Mouse (Mus musculus): ENCODE results near the gene Cwc27. TPM values are rescaled to one million over a fixed set of nuclear protein-coding genes. Genes with fewer than 3 reads are reported as not detected.

The Cwc27 gene
- polyA plus RNA-seq, 1 experiment from 2014 or later = 26.5 TPM

- Histone ChIP-seq H3K9ac (replicated peaks; ENCODE audit: low read length) (no peak overlapping the region), H3K4me1 (ENCODE audit: control insufficient read depth, insufficient read depth, low read length) (no peaks in the 10 kb centered on the region)
These were observed 187.3 kb downstream of the Cwc27 start for GRCm38 (mm10) chr13:104629621-104630020.

GRCm38 (mm10) chr13:104628019-104628418 is 188.9 kb downstream of the Cwc27 start:
- Histone ChIP-seq H3K4me1 (ENCODE audit: control insufficient read depth, insufficient read depth, low read length) (no peaks in the 10 kb centered on the region), H3K9me3 (ENCODE audit: control insufficient read depth, low read length) (no peaks in the 10 kb centered on the region), H3K9ac (replicated peaks; ENCODE audit: low read length) (no peak overlapping the region), H3K36me3 (ENCODE audit: control insufficient read depth, insufficient read depth, low read length) (peaks cover 10% of the 10 kb centered on the region; the same call in 1 of the 2 replicates), H3K4me3 (replicated peaks; ENCODE audit: low read depth, low read length) (no peak overlapping the region), H3K27me3 (ENCODE audit: control insufficient read depth, insufficient read depth, low read length) (no peaks in the 10 kb centered on the region), H3K27ac (replicated peaks; ENCODE audit: low read depth, low read length) (no peak overlapping the region), H3K4me2 (ENCODE audit: low read length) (no peak overlapping the region)
- WGBS = 45% methylated on average over 4 of the region's 4 CpGs
- DNase-seq (no peak), ATAC-seq (ENCODE audit: low FRiP score, low TSS enrichment) (no peak)

More at GRCm38 (mm10) chr13:104629621-104630020, 187.3 kb downstream of the Cwc27 start:
- Histone ChIP-seq H3K36me3 (ENCODE audit: control insufficient read depth, insufficient read depth, low read length) (peaks cover 10% of the 10 kb centered on the region; the same call in 1 of the 2 replicates), H3K27me3 (ENCODE audit: control insufficient read depth, insufficient read depth, low read length) (no peaks in the 10 kb centered on the region), H3K27ac (replicated peaks; ENCODE audit: low read depth, low read length) (no peak overlapping the region), H3K4me2 (ENCODE audit: low read length) (no peak overlapping the region), H3K4me3 (replicated peaks; ENCODE audit: low read depth, low read length) (no peak overlapping the region), H3K9me3 (ENCODE audit: control insufficient read depth, low read length) (no peaks in the 10 kb centered on the region)
- WGBS = 94% methylated on average over 11 of the region's 11 CpGs
- DNase-seq (no peak), ATAC-seq (ENCODE audit: low FRiP score, low TSS enrichment) (no peak)

DNA sequence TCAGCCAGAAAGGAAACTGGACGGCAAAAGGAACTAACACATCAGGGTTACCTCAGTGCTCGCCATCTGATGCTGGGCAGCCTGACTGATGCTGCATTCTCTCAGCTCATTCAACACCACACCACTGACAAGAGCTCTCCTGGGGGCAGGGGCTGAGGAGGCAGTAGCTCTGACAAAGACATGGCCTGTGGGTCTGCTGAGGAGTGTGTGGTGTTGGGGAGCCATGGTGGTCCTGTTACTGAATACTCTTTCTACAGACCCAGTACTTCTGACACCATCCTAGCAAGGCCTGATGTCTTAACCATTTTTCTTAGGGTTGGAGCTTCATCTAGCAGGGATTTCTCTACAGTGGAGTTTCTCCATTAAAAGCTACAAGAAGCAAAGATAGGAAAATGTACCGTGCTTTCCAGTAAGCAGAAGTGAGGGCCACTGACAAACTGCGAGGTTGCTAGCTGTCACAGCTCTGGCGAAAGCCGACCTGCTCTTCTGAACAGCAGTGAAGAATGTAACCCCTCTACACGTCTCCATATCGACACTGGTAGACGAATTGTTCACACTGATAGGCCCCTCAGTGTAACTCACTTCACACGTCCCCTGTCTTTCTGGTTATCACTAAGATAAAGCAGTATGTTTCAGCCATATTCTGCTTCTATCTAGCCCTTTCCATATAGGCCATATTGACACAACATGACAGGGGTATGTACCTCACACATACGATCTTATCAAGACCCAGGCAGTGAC is 189.6 kb downstream of the Cwc27 start:
- Histone ChIP-seq H3K9ac (replicated peaks; ENCODE audit: low read length) (no peak overlapping the region), H3K27me3 (ENCODE audit: control insufficient read depth, insufficient read depth, low read length) (no peaks in the 10 kb centered on the region), H3K4me2 (ENCODE audit: low read length) (no peak overlapping the region), H3K27ac (replicated peaks; ENCODE audit: low read depth, low read length) (no peak overlapping the region), H3K4me3 (replicated peaks; ENCODE audit: low read depth, low read length) (no peak overlapping the region), H3K4me1 (ENCODE audit: control insufficient read depth, insufficient read depth, low read length) (no peaks in the 10 kb centered on the region), H3K9me3 (ENCODE audit: control insufficient read depth, low read length) (no peaks in the 10 kb centered on the region), H3K36me3 (ENCODE audit: control insufficient read depth, insufficient read depth, low read length) (peaks cover 10% of the 10 kb centered on the region; the same call in 1 of the 2 replicates)
- DNase-seq (no peak), ATAC-seq (ENCODE audit: low FRiP score, low TSS enrichment) (no peak)
- 79% methylated on average over 11 of the region's 11 CpGs for WGBS

DNA sequence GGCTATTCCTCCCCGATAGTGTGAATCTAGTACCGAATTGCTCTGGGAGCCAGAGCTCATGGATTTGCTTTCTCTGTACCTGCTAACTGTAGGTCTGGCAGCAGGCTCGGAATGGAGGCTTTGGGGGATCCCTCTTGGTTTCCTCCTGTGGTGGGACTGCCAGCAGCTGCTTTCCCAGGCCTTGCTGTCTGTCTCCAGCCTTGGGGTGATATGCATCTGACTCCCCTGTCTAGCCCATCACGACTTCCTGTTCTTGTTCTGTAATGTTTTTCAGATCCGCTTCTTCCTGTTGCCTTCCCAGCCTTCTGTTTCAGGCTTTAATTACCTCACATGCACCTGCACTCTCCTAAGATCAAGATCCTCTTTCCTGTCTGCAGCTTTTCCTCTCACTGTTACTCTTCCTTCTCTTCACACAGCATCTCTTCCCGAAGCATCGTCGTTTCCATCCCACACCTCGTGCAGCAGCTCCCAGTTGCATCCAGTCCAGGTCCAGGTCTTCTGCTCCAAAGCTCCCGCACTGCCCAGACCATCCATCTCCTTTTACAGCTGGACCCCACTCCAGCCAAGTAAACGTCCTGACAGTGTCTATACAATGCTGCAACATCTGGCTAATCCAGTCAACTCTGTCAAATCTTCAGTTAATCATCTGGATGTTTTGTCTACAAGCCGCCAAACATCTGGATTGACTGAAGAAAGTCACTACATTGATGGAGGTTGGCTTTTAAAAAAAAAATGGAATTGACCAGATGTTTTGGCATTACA is 193.6 kb downstream of the Cwc27 start:
- DNase-seq (no peak), ATAC-seq (ENCODE audit: low FRiP score, low TSS enrichment) (no peak)
- H3K27me3 ChIP-seq (ENCODE audit: control insufficient read depth, insufficient read depth, low read length) = no peaks in the 10 kb centered on the region
- 84% methylated on average over 12 of the region's 12 CpGs for WGBS
- no peaks in the 10 kb centered on the region for H3K36me3 ChIP-seq (ENCODE audit: control insufficient read depth, insufficient read depth, low read length)
- H3K9ac ChIP-seq (replicated peaks; ENCODE audit: low read length) = no peak overlapping the region
- no peaks in the 10 kb centered on the region for H3K4me1 ChIP-seq (ENCODE audit: control insufficient read depth, insufficient read depth, low read length)
- no peaks in the 10 kb centered on the region for H3K9me3 ChIP-seq (ENCODE audit: control insufficient read depth, low read length)
- no peak overlapping the region for H3K4me3 ChIP-seq (replicated peaks; ENCODE audit: low read depth, low read length)
- no peak overlapping the region for H3K4me2 ChIP-seq (ENCODE audit: low read length)
- H3K27ac ChIP-seq (replicated peaks; ENCODE audit: low read depth, low read length) = no peak overlapping the region

GRCm38 (mm10) chr13:104622102-104622743 is 194.7 kb downstream of the Cwc27 start:
- H3K9me3 ChIP-seq (ENCODE audit: control insufficient read depth, low read length) = no peaks in the 10 kb centered on the region
- DNase-seq (no peak), ATAC-seq (ENCODE audit: low FRiP score, low TSS enrichment) (no peak)
- H3K27me3 ChIP-seq (ENCODE audit: control insufficient read depth, insufficient read depth, low read length) = no peaks in the 10 kb centered on the region
- no peaks in the 10 kb centered on the region for H3K4me1 ChIP-seq (ENCODE audit: control insufficient read depth, insufficient read depth, low read length)
- H3K27ac ChIP-seq (replicated peaks; ENCODE audit: low read depth, low read length) = no peak overlapping the region
- 93% methylated on average over 6 of the region's 6 CpGs for WGBS
- no peak overlapping the region for H3K4me2 ChIP-seq (ENCODE audit: low read length)
- no peaks in the 10 kb centered on the region for H3K36me3 ChIP-seq (ENCODE audit: control insufficient read depth, insufficient read depth, low read length)
- no peak overlapping the region for H3K9ac ChIP-seq (replicated peaks; ENCODE audit: low read length)
- H3K4me3 ChIP-seq (replicated peaks; ENCODE audit: low read depth, low read length) = no peak overlapping the region

- Histone ChIP-seq H3K36me3 (ENCODE audit: control insufficient read depth, insufficient read depth, low read length) (no peaks in the 10 kb centered on the region), H3K27ac (replicated peaks; ENCODE audit: low read depth, low read length) (no peak overlapping the region), H3K4me2 (ENCODE audit: low read length) (no peak overlapping the region), H3K4me3 (replicated peaks; ENCODE audit: low read depth, low read length) (no peak overlapping the region), H3K9ac (replicated peaks; ENCODE audit: low read length) (no peak overlapping the region), H3K4me1 (ENCODE audit: control insufficient read depth, insufficient read depth, low read length) (no peaks in the 10 kb centered on the region), H3K9me3 (ENCODE audit: control insufficient read depth, low read length) (no peaks in the 10 kb centered on the region), H3K27me3 (ENCODE audit: control insufficient read depth, insufficient read depth, low read length) (no peaks in the 10 kb centered on the region)
- no peak for DNase-seq
- WGBS = 88% methylated on average over 2 of the region's 2 CpGs
- ATAC-seq (ENCODE audit: low FRiP score, low TSS enrichment) = no peak
These were observed 196.5 kb downstream of the Cwc27 start for GRCm38 (mm10) chr13:104620423-104620822.

DNA sequence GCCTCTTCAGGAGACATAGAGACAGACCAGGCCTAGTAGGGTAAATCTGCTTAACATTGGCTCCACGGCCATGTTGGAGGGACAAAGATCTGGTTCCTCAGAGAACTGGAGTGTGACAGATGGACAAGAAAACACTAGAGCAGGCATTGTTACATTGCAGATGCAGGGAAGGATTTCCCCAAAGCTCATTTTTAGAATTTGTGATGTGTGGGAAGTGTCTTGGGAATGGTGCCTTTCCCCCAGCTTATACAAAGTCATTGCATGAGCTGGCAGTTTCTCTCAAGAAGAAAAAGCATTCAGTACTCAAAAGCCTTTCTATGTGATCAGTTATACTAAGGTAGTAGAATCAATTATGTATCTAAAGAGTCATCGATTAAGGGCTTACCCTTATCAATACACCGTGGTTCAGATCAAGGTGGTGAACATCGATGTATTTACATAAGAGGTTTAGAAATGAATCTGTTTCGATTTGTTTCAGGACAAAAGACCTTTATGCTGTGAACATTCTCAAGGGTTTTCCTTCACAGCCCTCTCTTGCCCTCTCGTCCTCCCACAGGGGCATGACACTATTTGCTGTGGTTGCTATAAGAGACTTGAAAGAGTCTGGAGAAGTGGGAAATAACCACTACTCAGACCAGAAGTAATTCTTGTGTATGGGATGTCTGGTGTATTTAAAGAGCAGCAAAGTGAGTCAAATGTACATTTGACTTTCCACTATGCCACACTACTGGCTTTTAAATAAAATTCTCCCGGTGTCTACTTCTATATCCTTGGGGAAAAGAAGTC is 197.2 kb downstream of the Cwc27 start:
- 88% methylated on average over 7 of the region's 7 CpGs for WGBS
- no peak for DNase-seq

DNA sequence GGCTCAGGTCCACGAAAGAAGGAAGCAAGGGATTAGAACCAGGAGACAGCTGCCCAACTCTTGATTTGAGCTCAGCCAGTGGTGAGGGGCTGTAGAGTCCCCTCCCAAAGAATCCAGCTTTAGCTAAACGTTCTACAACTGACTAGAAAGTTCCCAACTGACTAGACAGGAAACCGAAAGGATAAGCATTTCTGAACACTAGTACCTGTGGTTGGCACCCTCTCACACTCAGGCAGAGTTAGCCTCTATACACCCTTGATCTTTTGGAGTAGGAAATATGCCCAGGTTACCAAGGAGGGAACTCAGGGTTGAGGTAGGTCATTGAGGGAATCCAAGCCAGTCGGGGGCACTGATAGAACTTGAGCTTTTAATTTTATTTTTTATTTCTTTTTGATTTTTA is 199.7 kb downstream of the Cwc27 start:
- 83% methylated on average over 4 of the region's 4 CpGs for WGBS
- H3K4me1 ChIP-seq (ENCODE audit: control insufficient read depth, insufficient read depth, low read length) = no peaks in the 10 kb centered on the region
- H3K4me2 ChIP-seq (ENCODE audit: low read length) = no peak overlapping the region
- H3K27me3 ChIP-seq (ENCODE audit: control insufficient read depth, insufficient read depth, low read length) = no peaks in the 10 kb centered on the region
- no peak for ATAC-seq (ENCODE audit: low FRiP score, low TSS enrichment)
- DNase-seq = no peak
- no peaks in the 10 kb centered on the region for H3K9me3 ChIP-seq (ENCODE audit: control insufficient read depth, low read length)
- no peak overlapping the region for H3K27ac ChIP-seq (replicated peaks; ENCODE audit: low read depth, low read length)
- H3K4me3 ChIP-seq (replicated peaks; ENCODE audit: low read depth, low read length) = no peak overlapping the region
- no peaks in the 10 kb centered on the region for H3K36me3 ChIP-seq (ENCODE audit: control insufficient read depth, insufficient read depth, low read length)
- H3K9ac ChIP-seq (replicated peaks; ENCODE audit: low read length) = no peak overlapping the region

More for the DNA sequence above, 197.2 kb downstream of the Cwc27 start:
- Histone ChIP-seq H3K9me3 (ENCODE audit: control insufficient read depth, low read length) (no peaks in the 10 kb centered on the region), H3K9ac (replicated peaks; ENCODE audit: low read length) (no peak overlapping the region), H3K36me3 (ENCODE audit: control insufficient read depth, insufficient read depth, low read length) (no peaks in the 10 kb centered on the region), H3K27ac (replicated peaks; ENCODE audit: low read depth, low read length) (no peak overlapping the region), H3K27me3 (ENCODE audit: control insufficient read depth, insufficient read depth, low read length) (no peaks in the 10 kb centered on the region), H3K4me1 (ENCODE audit: control insufficient read depth, insufficient read depth, low read length) (no peaks in the 10 kb centered on the region), H3K4me2 (ENCODE audit: low read length) (no peak overlapping the region), H3K4me3 (replicated peaks; ENCODE audit: low read depth, low read length) (no peak overlapping the region)
- ATAC-seq (ENCODE audit: low FRiP score, low TSS enrichment) = no peak

Data from midbrain, embryonic 14.5 days (tissue).